Mouse (Mus musculus) MN1 (cell line): ENCODE results near the gene Gm21858.
"Not testable (repeated sequence)": the region's sequence is repeated elsewhere in the genome, so short reads cannot be mapped to it uniquely, and the experiment has no call there.

ENCODE experiments used
- DNase-seq: peaks from one replicate; pipeline ENCODE4 v3.0.0-alpha.2; 2016; ENCODE audit warnings: low spot score

The Gm21858 gene

DNA sequence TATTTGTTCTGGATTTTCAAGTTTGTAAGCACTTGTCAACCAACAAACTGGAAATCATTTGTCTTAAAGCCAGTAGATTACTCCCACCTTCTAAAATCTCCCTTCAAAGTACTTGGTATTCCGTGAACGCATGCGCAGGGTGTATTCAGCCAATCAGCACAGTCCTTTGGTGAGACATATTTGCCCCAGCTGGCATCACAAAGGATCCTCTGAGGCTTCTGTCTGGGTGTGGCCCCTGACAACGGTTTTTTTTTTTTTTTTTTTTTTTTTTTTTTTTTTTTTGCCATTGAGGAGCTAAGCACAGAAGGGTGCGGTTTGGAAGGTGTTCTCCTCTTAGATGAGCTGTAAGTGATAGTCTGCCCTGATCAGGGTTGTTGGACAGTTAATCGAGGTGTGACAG is at the start of gene Gm21858:
TSS of gene Gm21858 (plus strand) at position 301 of the 400 bp plus-strand sequence.
- DNase-seq: not testable (repeated sequence)
